Mouse (Mus musculus) embryonic facial prominence, embryonic 12.5 days (tissue): ENCODE results near the gene Sox6. TPM values are rescaled to one million over a fixed set of nuclear protein-coding genes. Genes with fewer than 3 reads are reported as not detected.

Experiments used
- ATAC-seq: fragments of 200-750 bp; cut with Nextera tagmentation; 2 replicates; pipeline ENCODE4 v1.8.0; 2017; ENCODE audit not compliant: insufficient number of reproducible peaks, insufficient read depth, low FRiP score, low TSS enrichment
- H3K27ac ChIP-seq: fragments of 300-500 bp; sonication (generic); 2 replicates; pipeline ENCODE4 v1.5.1; 2016; ENCODE audit warnings: mild to moderate bottlenecking
- H3K27me3 ChIP-seq: fragments of 300-500 bp; sonication (generic); 2 replicates; pipeline ENCODE4 v1.6.1; 2016; ENCODE audit warnings: mild to moderate bottlenecking, moderate library complexity
- H3K36me3 ChIP-seq: fragments of 300-500 bp; sonication (generic); 2 replicates; pipeline ENCODE4 v1.6.1; 2016; ENCODE audit warnings: mild to moderate bottlenecking
- H3K4me1 ChIP-seq: fragments of 300-500 bp; sonication (generic); 2 replicates; pipeline ENCODE4 v1.6.1; 2016
- H3K4me2 ChIP-seq: fragments of 300-500 bp; sonication (generic); replicated peaks from 2 replicates; pipeline ENCODE4 v1.6.1; 2016; ENCODE audit warnings: mild to moderate bottlenecking, moderate library complexity
- H3K4me3 ChIP-seq: fragments of 300-500 bp; sonication (generic); 2 replicates; pipeline ENCODE4 v1.5.1; 2016; ENCODE audit warnings: mild to moderate bottlenecking
- H3K9ac ChIP-seq: fragments of 300-500 bp; sonication (generic); 2 replicates; pipeline ENCODE4 v1.6.1; 2016; ENCODE audit warnings: mild to moderate bottlenecking, moderate library complexity
- H3K9me3 ChIP-seq: fragments of 300-500 bp; sonication (generic); 2 replicates; pipeline ENCODE4 v1.6.1; 2016; ENCODE audit warnings: mild to moderate bottlenecking, moderate library complexity
- WGBS: fragments of 180-500 bp; shearing (Covaris S2); methylation state at CpG from one replicate; pipeline ENCODE4 v1.1.7; 2016; 5-methylcytosine and 5-hydroxymethylcytosine counted together
- polyA plus RNA-seq: library from polyadenylated mRNA; unstranded; fragments of >200 nt; fragmentation: Nextera tagmentation; extraction: Ambion mirVana; gene quantifications from 2 replicates; pipeline ENCODE4 v1.2.1, GENCODE M21; 2016

Sox6 gene
- polyA plus RNA-seq, 1 experiment from 2014 or later, result 53.7 TPM

- Histone ChIP-seq H3K9me3 (no peaks in the 10 kb centered on the region), H3K4me2 (peak overlapping the region; percentile 4), H3K27me3 (0 out of 2 replicates have a peak, but pooled peaks cover 4% of the 10 kb centered on the region), H3K4me1 (peaks cover 23% of the 10 kb centered on the region), H3K36me3 (no peaks in the 10 kb centered on the region), H3K27ac (no peak overlapping the region), H3K9ac (no peak overlapping the region), H3K4me3 (no peak overlapping the region)
- ATAC-seq, result no peak
- whole genome bisulfite sequencing, result 69% methylated on average over 11 of the region's 11 CpGs
Measured at GRCm38 (mm10) chr7:115568301-115568700, 470.3 kb downstream of the Sox6 start.

GRCm38 (mm10) chr7:115566818-115567217 is 471.8 kb downstream of the Sox6 start:
- H3K27me3 ChIP-seq, result 0 out of 2 replicates have a peak, but pooled peaks cover 4% of the 10 kb centered on the region
- ATAC-seq, result no peak
- no peak overlapping the region for H3K4me3 ChIP-seq
- H3K9me3 ChIP-seq, result no peaks in the 10 kb centered on the region
- 94% methylated on average over 2 of the region's 2 CpGs for WGBS
- H3K4me1 ChIP-seq, result peaks cover 23% of the 10 kb centered on the region
- no peaks in the 10 kb centered on the region for H3K36me3 ChIP-seq
- H3K4me2 ChIP-seq, result no peak overlapping the region
- H3K9ac ChIP-seq, result no peak overlapping the region
- H3K27ac ChIP-seq, result no peak overlapping the region

GRCm38 (mm10) chr7:115565060-115565426 is 473.6 kb downstream of the Sox6 start:
- Histone ChIP-seq H3K4me2 (no peak overlapping the region), H3K9me3 (no peaks in the 10 kb centered on the region), H3K4me1 (peaks cover 23% of the 10 kb centered on the region), H3K27ac (no peak overlapping the region), H3K4me3 (no peak overlapping the region), H3K36me3 (no peaks in the 10 kb centered on the region), H3K9ac (no peak overlapping the region), H3K27me3 (no peaks in the 10 kb centered on the region)
- ATAC-seq, result no peak
- WGBS, result 44% methylated on average over 5 of the region's 5 CpGs

GRCm38 (mm10) chr7:115564359-115565059 is 474.1 kb downstream of the Sox6 start:
- Histone ChIP-seq H3K27ac (0 out of 2 replicates have a peak overlapping the region, but pooled peaks have one; percentile 2), H3K9ac (no peak overlapping the region), H3K4me3 (no peak overlapping the region), H3K27me3 (no peaks in the 10 kb centered on the region), H3K9me3 (no peaks in the 10 kb centered on the region), H3K36me3 (no peaks in the 10 kb centered on the region), H3K4me2 (no peak overlapping the region), H3K4me1 (peaks cover 23% of the 10 kb centered on the region)
- WGBS, result 14% methylated on average over 6 of the region's 6 CpGs
- ATAC-seq, result no peak

GRCm38 (mm10) chr7:115556677-115557076 is 481.9 kb downstream of the Sox6 start:
- ATAC-seq, result no peak
- Histone ChIP-seq H3K4me1 (no peaks in the 10 kb centered on the region), H3K9me3 (no peaks in the 10 kb centered on the region), H3K4me3 (no peak overlapping the region), H3K27me3 (no peaks in the 10 kb centered on the region), H3K4me2 (no peak overlapping the region), H3K36me3 (no peaks in the 10 kb centered on the region), H3K9ac (no peak overlapping the region), H3K27ac (no peak overlapping the region)
- 86% methylated on average over 3 of the region's 3 CpGs for WGBS

GRCm38 (mm10) chr7:115550197-115550804 is 488.3 kb downstream of the Sox6 start:
- ATAC-seq, result no peak
- Histone ChIP-seq H3K9ac (no peak overlapping the region), H3K27ac (no peak overlapping the region), H3K36me3 (no peaks in the 10 kb centered on the region), H3K27me3 (no peaks in the 10 kb centered on the region), H3K4me3 (no peak overlapping the region), H3K4me1 (no peaks in the 10 kb centered on the region), H3K9me3 (no peaks in the 10 kb centered on the region), H3K4me2 (no peak overlapping the region)
- 79% methylated on average over 7 of the region's 7 CpGs for WGBS

- 88% methylated on average over 4 of the region's 4 CpGs for WGBS
- Histone ChIP-seq H3K36me3 (no peaks in the 10 kb centered on the region), H3K4me2 (no peak overlapping the region), H3K9me3 (no peaks in the 10 kb centered on the region), H3K27me3 (no peaks in the 10 kb centered on the region), H3K27ac (no peak overlapping the region), H3K4me3 (no peak overlapping the region), H3K9ac (no peak overlapping the region), H3K4me1 (no peaks in the 10 kb centered on the region)
- ATAC-seq, result no peak
Measured at GRCm38 (mm10) chr7:115549670-115550069, 488.9 kb downstream of the Sox6 start.

- Histone ChIP-seq H3K4me2 (no peak overlapping the region), H3K4me3 (no peak overlapping the region), H3K27ac (no peak overlapping the region), H3K4me1 (no peaks in the 10 kb centered on the region), H3K36me3 (no peaks in the 10 kb centered on the region), H3K27me3 (no peaks in the 10 kb centered on the region), H3K9ac (no peak overlapping the region), H3K9me3 (no peaks in the 10 kb centered on the region)
- no peak for ATAC-seq
- WGBS, result 89% methylated on average over 4 of the region's 4 CpGs
Measured at GRCm38 (mm10) chr7:115545585-115546374, 492.8 kb downstream of the Sox6 start.

GRCm38 (mm10) chr7:115543596-115543995 is 495.0 kb downstream of the Sox6 start:
- H3K27me3 ChIP-seq, result no peaks in the 10 kb centered on the region
- no peak overlapping the region for H3K4me2 ChIP-seq
- WGBS, result 82% methylated on average over 4 of the region's 4 CpGs
- H3K27ac ChIP-seq, result no peak overlapping the region
- no peak overlapping the region for H3K9ac ChIP-seq
- no peaks in the 10 kb centered on the region for H3K4me1 ChIP-seq
- H3K36me3 ChIP-seq, result no peaks in the 10 kb centered on the region
- no peaks in the 10 kb centered on the region for H3K9me3 ChIP-seq
- no peak overlapping the region for H3K4me3 ChIP-seq
- no peak for ATAC-seq

GRCm38 (mm10) chr7:115540261-115540660 is 498.3 kb downstream of the Sox6 start:
- no peaks in the 10 kb centered on the region for H3K9me3 ChIP-seq
- H3K27ac ChIP-seq, result no peak overlapping the region
- H3K4me3 ChIP-seq, result no peak overlapping the region
- no peaks in the 10 kb centered on the region for H3K4me1 ChIP-seq
- H3K9ac ChIP-seq, result no peak overlapping the region
- 0 out of 2 replicates have a peak, but pooled peaks cover 6% of the 10 kb centered on the region for H3K27me3 ChIP-seq
- H3K36me3 ChIP-seq, result no peaks in the 10 kb centered on the region
- WGBS, result 32% methylated on average over 2 of the region's 2 CpGs
- ATAC-seq, result no peak
- no peak overlapping the region for H3K4me2 ChIP-seq

- no peaks in the 10 kb centered on the region for H3K36me3 ChIP-seq
- no peak for ATAC-seq
- H3K27me3 ChIP-seq, result 0 out of 2 replicates have a peak, but pooled peaks cover 6% of the 10 kb centered on the region
- 48% methylated on average over 9 of the region's 9 CpGs for WGBS
- H3K4me2 ChIP-seq, result no peak overlapping the region
- no peak overlapping the region for H3K27ac ChIP-seq
- H3K9me3 ChIP-seq, result no peaks in the 10 kb centered on the region
- H3K9ac ChIP-seq, result no peak overlapping the region
- H3K4me1 ChIP-seq, result no peaks in the 10 kb centered on the region
- H3K4me3 ChIP-seq, result no peak overlapping the region
Measured at GRCm38 (mm10) chr7:115539003-115539402, 499.6 kb downstream of the Sox6 start.

- no peaks in the 10 kb centered on the region for H3K36me3 ChIP-seq
- no peak overlapping the region for H3K27ac ChIP-seq
- H3K27me3 ChIP-seq, result 0 out of 2 replicates have a peak, but pooled peaks cover 6% of the 10 kb centered on the region
- no peaks in the 10 kb centered on the region for H3K4me1 ChIP-seq
- no peak for ATAC-seq
- H3K4me3 ChIP-seq, result no peak overlapping the region
- WGBS, result 89% methylated on average over 3 of the region's 3 CpGs
- H3K9ac ChIP-seq, result no peak overlapping the region
- no peak overlapping the region for H3K4me2 ChIP-seq
- no peaks in the 10 kb centered on the region for H3K9me3 ChIP-seq
Measured at GRCm38 (mm10) chr7:115537636-115538035, 501.0 kb downstream of the Sox6 start.
